Mouse (Mus musculus) thymus, postnatal 4 days (tissue): Measurements from ENCODE around the gene Mup15.
"Not testable (repeated sequence)": the region's sequence is repeated elsewhere in the genome, so short reads cannot be mapped to it uniquely, and the experiment has no call there.

Experiments
- DNase-seq: peaks from one replicate; pipeline ENCODE4 v3.0.0; 2021

Mup15 gene

DNA sequence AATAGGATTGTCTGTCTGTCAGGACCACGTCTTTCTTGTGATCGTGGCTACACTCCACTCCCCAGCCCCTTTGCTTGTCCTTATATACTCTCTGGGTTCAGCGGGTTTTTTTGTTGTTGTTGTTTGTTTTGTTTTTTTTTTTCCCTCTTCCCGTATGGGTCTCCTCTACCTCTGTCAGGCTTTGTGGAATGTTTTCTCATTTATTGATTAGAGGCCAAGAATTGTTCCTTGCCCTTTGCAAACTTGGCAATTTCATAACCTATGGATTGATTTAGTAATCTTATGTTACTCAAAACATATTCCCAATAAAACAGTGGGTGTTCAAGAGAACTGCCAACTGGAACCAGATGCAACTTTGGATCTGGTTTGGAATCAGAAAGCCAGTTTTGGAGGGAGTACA lies at the start of gene Mup15:
Mup15 (minus strand) TSS at position 101 of the 400 bp plus-strand sequence.
- not testable (repeated sequence) for DNase-seq
